Mouse (Mus musculus) liver, embryonic 14.5 days (tissue): ENCODE results near the gene Nxpe3. TPM values are rescaled to one million over a fixed set of nuclear protein-coding genes. Genes with fewer than 3 reads are reported as not detected.

ENCODE experiments used
- ATAC-seq: fragments of 200-750 bp; cut with Nextera tagmentation; 2 replicates; pipeline ENCODE4 v1.8.0; 2017; ENCODE audit warnings: moderate number of reproducible peaks, mild to moderate bottlenecking, moderate library complexity; ENCODE audit not compliant: insufficient read depth
- DNase-seq, 3 experiments: peaks; one replicate each; pipeline ENCODE4 v3.0.0-alpha.2; 2012 to 2013; ENCODE audit warnings: low read depth in 3 of 3, low spot score in 3 of 3
- H3K27ac ChIP-seq: fragments of 300-500 bp; sonication (generic); 2 replicates; pipeline ENCODE4 v1.5.1; 2014; ENCODE audit warnings: moderate library complexity, mild to moderate bottlenecking, control low read depth, inconsistent platforms
- H3K27me3 ChIP-seq: fragments of 300-500 bp; sonication (generic); 2 replicates; pipeline ENCODE4 v1.6.1; 2014; ENCODE audit warnings: mild to moderate bottlenecking, low read length, moderate library complexity; ENCODE audit not compliant: control insufficient read depth, insufficient read depth
- H3K36me3 ChIP-seq: fragments of 300-500 bp; sonication (generic); replicated peaks from 2 replicates; pipeline ENCODE4 v1.6.1; 2014; ENCODE audit warnings: low read depth; ENCODE audit not compliant: control insufficient read depth, insufficient read depth
- H3K4me1 ChIP-seq, 2 experiments: fragments of 200-500 bp in 1 of 2; fragments of 300-500 bp in 1 of 2; sonication (generic) in 1 of 2; replicated peaks; 2 replicates each; pipeline ENCODE4 v1.6.1; 2012 to 2014; ENCODE audit warnings: antibody characterized with exemption in 1 of 2, inconsistent platforms in 1 of 2, low read length in 1 of 2; ENCODE audit not compliant: control insufficient read depth in 2 of 2, insufficient read depth in 2 of 2
- H3K4me2 ChIP-seq: fragments of 300-500 bp; sonication (generic); 2 replicates; pipeline ENCODE4 v1.6.1; 2014; ENCODE audit warnings: low read depth, mild to moderate bottlenecking, control low read depth, moderate library complexity
- H3K4me3 ChIP-seq, 2 experiments: fragments of 200-500 bp in 1 of 2; fragments of 300-500 bp in 1 of 2; sonication (generic) in 1 of 2; 2 replicates each; pipeline ENCODE4 v1.5.1; 2012 to 2014; ENCODE audit warnings: low read depth in 2 of 2, low read length in 2 of 2, mild to moderate bottlenecking in 2 of 2, control low read depth in 1 of 2, inconsistent platforms in 1 of 2, moderate library complexity in 1 of 2; ENCODE audit not compliant: insufficient read depth in 1 of 2
- H3K9ac ChIP-seq: fragments of 300-500 bp; sonication (generic); replicated peaks from 2 replicates; pipeline ENCODE4 v1.6.1; 2014; ENCODE audit warnings: mild to moderate bottlenecking, control low read depth, moderate library complexity
- H3K9me3 ChIP-seq: fragments of 300-500 bp; sonication (generic); 2 replicates; pipeline ENCODE4 v1.6.1; 2016; ENCODE audit warnings: low read length, mixed read lengths; ENCODE audit not compliant: control insufficient read depth
- CTCF ChIP-seq: IDR thresholded peaks from 2 replicates; pipeline ENCODE4 v1.5.1; 2016; ENCODE audit warnings: antibody characterized with exemption, low read depth, control low read depth
- EP300 ChIP-seq: IDR thresholded peaks from 2 replicates; pipeline ENCODE4 v1.6.1; 2016; ENCODE audit warnings: antibody characterized with exemption, low read depth
- WGBS: fragments of 180-500 bp; shearing (Covaris S2); extraction: QIAGEN DNeasy Blood & Tissue Kit; methylation state at CpG from one replicate; pipeline ENCODE4 v1.1.7; 2014; ENCODE audit not compliant: insufficient replicate concordance; 5-methylcytosine and 5-hydroxymethylcytosine counted together
- polyA plus RNA-seq, 2 experiments: library from polyadenylated mRNA; depleted of rRNA in 1 of 2; stranded (reverse) in 1 of 2; unstranded in 1 of 2; fragments of >200 nt; fragmentation: Nextera tagmentation in 1 of 2; extraction: Ambion mirVana in 1 of 2; gene quantifications; 2 replicates each; pipeline versions ENCODE4 v1.2.1 to v1.2.3; 2012 to 2014

Gene Nxpe3
- polyA plus RNA-seq, 2 experiments: 0.33 to 0.83 TPM

GRCm38 (mm10) chr16:55858465-55858864, 36.6 kb downstream of the Nxpe3 start:
- Histone ChIP-seq H3K9me3 (no peaks in the 10 kb centered on the region), H3K27ac (no peak overlapping the region), H3K27me3 (no peaks in the 10 kb centered on the region), H3K4me3 (no peak overlapping the region), H3K4me2 (no peak overlapping the region), H3K9ac (no peak overlapping the region), H3K4me1 (no peaks in the 10 kb centered on the region), H3K36me3 (no peaks in the 10 kb centered on the region)
- no peak for TF ChIP-seq EP300
- peak; percentile 78 for TF ChIP-seq CTCF
- DNase-seq (peak in 2 of 3 experiments; percentile 7 to 36), ATAC-seq (no peak)
- WGBS: 70% methylated on average over 6 of the region's 6 CpGs

DNA sequence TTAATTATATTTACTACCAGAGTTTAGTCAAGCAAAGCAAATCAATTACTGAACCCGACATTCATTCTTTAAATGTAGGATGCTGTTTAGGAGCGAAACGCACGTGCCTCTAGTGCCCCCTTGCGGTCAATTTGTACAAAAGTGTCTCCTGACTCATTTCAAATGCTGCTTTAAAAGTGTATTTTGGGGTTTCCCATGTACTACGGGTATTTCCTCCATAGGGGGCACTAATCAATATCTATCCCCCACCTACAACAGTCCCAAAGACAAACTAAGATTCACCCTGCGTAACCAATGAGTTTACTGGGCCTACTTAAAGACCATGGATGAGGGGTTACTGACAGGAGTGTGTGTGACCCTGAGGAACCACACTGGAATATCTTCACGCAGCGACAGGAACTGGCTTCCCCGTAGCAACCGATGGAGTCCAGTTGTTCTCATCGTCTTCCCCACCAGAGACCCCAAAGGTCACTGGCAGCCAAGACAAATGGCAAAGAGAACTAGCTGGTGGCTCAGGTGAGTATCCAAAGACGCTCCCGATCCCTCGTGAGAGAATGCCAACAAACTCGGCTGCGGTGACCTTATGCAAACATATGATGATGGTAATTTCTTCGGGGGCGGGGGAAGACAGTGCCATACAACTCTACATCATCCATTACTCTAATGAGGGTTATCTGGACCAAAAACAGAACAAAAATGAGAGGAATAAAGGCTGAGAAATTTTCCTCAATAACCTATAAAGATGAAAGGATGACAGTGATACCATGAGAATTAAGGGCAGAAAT, 42.0 kb downstream of the Nxpe3 start:
- Histone ChIP-seq H3K4me2 (no peak overlapping the region), H3K9me3 (no peaks in the 10 kb centered on the region), H3K4me1 (no peaks in the 10 kb centered on the region), H3K4me3 (no peak overlapping the region), H3K9ac (no peak overlapping the region), H3K36me3 (no peaks in the 10 kb centered on the region), H3K27me3 (no peaks in the 10 kb centered on the region), H3K27ac (no peak overlapping the region)
- WGBS: 51% methylated on average over 19 of the region's 19 CpGs
- peak; percentile 37 to 49 (median 47) for DNase-seq
- no peak for TF ChIP-seq EP300
- TF ChIP-seq CTCF: peak; percentile 79
- no peak for ATAC-seq

DNA sequence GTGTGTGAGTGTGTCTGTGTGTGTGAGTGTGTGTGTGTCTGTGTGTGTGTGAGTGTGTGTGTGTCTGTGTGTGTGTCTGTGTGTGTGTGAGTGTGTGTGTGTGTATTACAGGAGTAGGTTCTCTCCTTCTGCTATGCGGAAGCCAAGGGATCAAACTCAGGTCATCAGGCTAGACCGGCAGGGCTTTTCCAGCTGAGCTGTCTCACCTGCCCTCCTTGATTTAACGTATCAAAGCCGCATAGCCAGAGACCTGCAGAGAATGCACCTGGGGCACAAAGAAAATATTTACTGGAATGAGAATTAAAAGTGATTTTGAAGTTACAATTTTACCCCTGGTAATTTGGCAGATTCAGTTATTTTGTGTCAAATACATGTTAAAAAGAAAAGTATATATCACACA, 42.6 kb downstream of the Nxpe3 start:
- Histone ChIP-seq H3K9ac (no peak overlapping the region), H3K27me3 (no peaks in the 10 kb centered on the region), H3K9me3 (no peaks in the 10 kb centered on the region), H3K4me3 (no peak overlapping the region), H3K27ac (no peak overlapping the region), H3K4me2 (no peak overlapping the region), H3K36me3 (no peaks in the 10 kb centered on the region), H3K4me1 (no peaks in the 10 kb centered on the region)
- TF ChIP-seq EP300 (no peak), CTCF (no peak)
- WGBS: 66% methylated on average over 4 of the region's 4 CpGs
- no peak for ATAC-seq
- DNase-seq: no peak

GRCm38 (mm10) chr16:55850485-55850884, 44.6 kb downstream of the Nxpe3 start:
- H3K36me3 ChIP-seq: no peaks in the 10 kb centered on the region
- H3K27me3 ChIP-seq: no peaks in the 10 kb centered on the region
- H3K4me3 ChIP-seq: no peak overlapping the region
- no peak for ATAC-seq
- TF ChIP-seq EP300 (no peak), CTCF (no peak)
- no peak overlapping the region for H3K4me2 ChIP-seq
- H3K4me1 ChIP-seq: no peaks in the 10 kb centered on the region
- no peak for DNase-seq
- WGBS: 83% methylated on average over 3 of the region's 3 CpGs
- no peak overlapping the region for H3K9ac ChIP-seq
- no peaks in the 10 kb centered on the region for H3K9me3 ChIP-seq
- no peak overlapping the region for H3K27ac ChIP-seq

GRCm38 (mm10) chr16:55847679-55848078, 47.4 kb downstream of the Nxpe3 start:
- Histone ChIP-seq H3K4me1 (no peaks in the 10 kb centered on the region), H3K27me3 (no peaks in the 10 kb centered on the region), H3K36me3 (no peaks in the 10 kb centered on the region), H3K9me3 (no peaks in the 10 kb centered on the region), H3K4me3 (no peak overlapping the region), H3K9ac (no peak overlapping the region), H3K4me2 (no peak overlapping the region), H3K27ac (no peak overlapping the region)
- TF ChIP-seq CTCF (no peak), EP300 (no peak)
- no peak for DNase-seq
- no peak for ATAC-seq
- 72% methylated on average over 8 of the region's 8 CpGs for WGBS
